Mouse (Mus musculus) urinary bladder, postnatal 10 days (tissue): ENCODE measurements around the gene Tmem116.

Experiments used
- DNase-seq: peaks from one replicate; pipeline ENCODE4 v3.0.0; 2022; ENCODE audit warnings: low spot score

Gene Tmem116

DNA sequence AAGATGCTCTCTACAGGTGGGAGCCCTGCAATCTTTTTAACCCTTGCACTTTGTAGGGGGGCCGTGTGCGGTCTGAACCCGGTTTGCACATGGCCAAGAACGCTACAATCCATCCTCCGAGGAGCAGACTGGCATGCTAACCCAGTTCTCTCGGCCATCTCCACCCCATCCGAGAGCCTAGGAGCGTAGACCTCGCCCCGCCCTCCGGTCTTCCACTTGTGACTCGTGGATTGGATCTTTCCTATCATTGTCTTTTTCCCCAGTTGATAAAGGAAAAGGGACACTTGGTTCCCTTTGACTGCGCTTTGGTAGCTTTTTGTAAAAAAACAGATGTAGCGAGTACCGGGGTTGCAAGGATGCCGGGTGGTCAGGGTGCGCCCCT is at the start of gene Tmem116:
Gene Tmem116, plus strand, starts transcription at position 250 of the 382 bp plus-strand sequence.
- no peak for DNase-seq

DNA sequence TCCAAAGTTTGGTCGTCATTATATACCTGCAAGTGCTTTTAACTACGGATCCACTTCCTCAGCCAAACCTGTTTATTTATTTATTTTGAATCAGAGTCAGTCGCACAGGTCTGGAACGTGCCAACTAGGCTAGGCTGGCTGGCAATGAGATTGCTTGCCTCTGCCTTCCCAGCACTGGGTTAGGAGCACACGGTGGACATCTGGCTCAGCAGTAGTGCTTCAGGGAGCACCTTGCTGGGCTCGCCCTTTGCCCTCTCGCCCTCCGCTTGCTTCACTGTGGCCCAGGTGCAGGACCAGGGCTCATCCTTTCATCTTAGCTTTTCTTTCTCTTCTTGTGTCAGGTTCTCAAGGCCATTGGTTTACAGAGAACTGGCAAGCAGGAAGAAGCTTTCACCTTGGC is 43.8 kb upstream of the Tmem116 start:
- no peak for DNase-seq

DNA sequence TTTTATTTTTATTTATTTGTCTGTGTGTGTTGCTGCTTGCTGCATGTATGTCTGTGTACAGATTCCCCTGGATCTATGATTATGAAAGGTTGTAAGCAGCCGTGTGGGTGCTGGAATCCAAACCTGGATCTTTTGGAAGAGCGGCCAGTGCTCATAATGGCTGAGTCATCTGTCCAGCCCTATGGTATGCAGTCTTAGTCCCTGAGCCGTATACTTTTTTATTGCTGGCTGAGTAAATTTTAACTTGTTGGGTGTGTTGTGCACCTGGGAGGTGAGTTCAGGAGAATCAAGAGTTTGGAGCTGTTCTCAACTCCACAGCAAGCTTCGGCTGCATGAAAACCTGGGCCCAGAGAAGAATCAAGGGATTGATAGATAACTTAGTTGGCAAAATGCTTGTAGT is 40.7 kb upstream of the Tmem116 start:
- no peak for DNase-seq

DNA sequence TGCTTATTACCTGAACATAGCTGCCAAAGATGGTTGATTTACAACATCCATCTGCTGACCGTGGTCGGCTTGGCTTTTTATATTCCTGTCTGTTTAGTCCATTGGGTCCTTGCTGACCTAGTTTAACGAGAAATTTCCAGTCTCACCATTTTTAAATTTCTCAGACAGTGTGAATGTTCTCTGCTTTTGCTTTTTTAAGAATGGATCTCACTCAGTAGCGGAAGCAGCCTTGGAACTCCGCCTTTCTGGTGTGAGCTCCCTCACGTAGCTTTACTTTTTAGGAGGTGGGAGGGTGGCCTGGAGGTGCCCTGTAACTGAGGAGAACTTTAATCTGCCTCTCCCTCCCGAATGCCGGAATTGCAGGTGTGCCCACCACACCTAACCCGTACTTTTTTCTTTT is 31.0 kb upstream of the Tmem116 start:
- DNase-seq, result no peak

DNA sequence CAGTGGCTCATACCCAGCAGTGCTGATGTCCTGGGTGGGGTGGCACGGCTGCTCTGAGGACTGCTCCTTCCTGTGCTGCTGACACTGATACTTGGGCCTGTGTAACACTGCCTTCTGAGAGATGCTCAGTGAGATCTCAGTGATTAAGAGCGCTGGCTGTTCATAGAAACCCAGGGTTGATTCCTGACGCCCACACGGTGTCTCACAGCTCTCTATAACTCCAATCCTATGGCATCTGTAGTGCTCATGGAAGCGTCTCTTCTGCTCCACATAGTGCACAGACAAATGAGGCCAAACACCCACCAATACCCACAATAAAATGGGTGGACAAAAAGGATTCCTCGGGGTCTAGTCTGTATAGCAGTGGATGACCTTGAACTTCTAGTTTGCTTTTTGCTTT is 28.9 kb upstream of the Tmem116 start:
- no peak for DNase-seq

DNA sequence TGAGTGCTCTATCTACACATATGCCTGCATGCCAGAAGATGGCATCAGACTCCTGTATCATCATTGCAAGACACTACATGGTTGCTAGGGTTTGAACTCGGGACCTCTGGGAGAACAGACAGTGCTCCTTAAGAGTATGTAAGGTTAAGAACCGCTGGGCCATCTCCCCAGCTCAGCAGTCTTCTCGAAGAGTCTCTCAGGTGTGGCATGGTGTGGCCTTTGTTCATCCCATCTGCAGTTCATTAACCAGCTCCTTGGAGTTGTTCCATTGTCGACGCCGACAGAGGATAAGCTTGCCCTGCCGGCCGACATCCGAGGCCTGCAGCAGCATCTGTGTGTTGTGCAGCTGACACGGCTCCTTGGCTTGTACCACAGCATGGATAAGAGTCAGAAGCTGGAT is 28.4 kb upstream of the Tmem116 start:
- no peak for DNase-seq

DNA sequence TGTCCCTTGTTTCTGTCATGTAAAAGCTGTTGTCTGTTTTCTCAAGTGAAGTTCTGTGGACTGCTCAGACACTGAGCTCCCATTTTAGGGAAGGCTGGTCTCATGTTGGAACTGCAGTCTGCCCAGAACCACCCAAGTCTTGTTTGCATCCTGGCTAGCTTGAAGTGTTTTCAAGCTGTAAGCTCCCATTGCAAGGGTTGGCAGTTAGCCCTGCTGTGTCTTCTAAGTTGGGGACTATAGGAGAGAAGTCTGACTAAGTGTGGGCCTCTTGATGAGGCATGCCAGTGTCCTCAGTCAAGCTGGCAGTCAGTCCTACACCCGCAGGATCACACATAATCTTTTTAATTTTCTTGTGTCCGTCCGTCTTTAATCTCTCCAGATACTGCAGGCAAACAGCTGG is 22.7 kb upstream of the Tmem116 start:
- DNase-seq, result no peak

DNA sequence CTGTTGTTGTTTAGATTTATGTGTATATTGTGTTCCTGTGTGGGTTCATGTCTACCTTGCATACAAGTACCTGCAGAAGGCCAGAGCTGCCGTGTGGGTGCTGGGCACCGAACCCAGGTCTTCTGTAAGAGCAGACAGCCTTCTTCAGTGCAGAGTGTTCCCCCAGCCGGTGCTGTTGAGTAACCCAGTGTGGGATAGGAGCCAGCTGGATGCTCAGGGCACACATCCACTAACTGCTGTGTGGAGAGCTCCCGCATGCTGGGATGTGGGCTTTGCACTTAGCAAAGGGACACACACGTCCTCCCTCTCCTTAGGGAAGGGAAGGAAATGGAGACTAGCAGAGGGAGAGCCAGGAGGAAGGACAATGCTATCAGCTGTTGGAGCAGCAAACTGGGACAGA is 13.6 kb upstream of the Tmem116 start:
- DNase-seq, result no peak

DNA sequence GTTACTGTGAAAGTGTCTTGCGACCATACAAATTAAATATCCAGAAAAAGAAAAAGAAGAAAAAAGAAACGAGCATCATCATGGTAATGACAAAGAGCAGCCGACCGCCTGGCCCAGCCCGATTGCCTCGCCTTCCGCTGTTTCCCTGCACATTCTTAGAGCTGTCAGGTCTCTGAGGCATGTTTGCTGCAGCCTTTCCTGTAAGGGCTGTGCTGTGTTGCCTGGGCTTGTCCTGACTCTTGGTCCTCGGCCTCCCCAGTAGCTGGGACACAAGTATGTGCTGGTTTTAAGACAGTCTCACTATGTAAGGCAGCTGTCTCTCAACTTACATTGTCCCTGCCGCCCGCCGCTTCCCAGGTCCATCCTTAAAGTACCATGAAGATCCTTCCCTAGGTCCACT is 12.9 kb upstream of the Tmem116 start:
- no peak for DNase-seq

DNA sequence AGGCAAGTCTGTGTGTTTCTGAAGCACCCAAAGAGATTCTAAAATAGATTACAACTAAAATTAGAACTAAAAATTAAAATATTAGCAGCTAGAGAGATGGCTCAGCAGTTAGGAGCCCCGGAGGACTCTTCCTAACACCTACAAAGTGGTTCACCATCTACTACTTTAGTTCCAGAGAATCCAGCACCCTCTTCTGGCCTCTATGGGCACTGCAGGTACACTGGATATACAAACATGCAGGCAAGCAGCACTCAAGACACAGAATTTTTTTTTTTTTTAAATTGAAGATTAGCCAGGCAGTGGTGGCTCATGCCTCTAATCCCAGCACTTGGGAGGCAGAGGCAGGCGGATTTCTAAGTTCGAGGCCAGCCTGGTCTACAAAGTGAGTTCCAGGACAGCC is 8.1 kb upstream of the Tmem116 start:
- DNase-seq, result no peak

DNA sequence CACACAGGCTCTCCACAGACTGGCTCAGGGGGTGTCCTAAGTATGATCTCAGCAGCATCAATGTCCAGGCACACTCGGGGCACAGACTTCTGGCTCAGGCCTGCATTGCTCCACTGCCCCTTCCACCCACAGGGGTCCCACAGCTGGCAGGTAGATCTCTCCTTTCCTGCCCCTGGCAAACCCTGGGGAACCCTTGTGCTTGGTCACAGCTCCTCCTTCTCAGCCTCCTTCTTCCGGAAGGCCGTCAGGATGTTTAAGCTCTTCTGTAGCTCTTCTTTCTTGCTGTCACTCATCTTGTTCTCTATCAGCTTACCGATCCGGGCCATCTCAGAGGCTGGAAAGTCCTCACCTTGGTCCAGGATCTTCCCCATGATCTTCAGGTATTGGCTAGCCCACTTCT is 6.8 kb upstream of the Tmem116 start:
- DNase-seq, result no peak

DNA sequence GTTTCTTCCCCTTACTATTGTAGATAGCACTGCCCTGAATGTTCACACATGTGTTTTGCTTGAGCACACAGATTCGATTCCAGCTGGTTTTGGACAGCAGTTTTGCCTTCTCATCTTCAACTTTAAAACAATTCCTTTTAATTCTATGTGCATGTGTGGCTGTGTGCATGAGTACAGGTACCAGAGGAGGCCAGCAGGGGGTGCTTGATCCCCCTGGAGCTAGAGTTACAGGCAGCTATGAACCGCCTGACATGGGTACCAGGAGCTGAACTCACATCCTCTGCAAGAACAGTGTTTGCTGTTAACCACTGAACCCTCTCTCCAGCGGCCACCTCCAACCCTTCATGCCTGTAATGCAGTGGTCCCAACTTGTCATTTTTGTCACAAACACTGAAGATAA is 3.2 kb upstream of the Tmem116 start:
- no peak for DNase-seq

DNA sequence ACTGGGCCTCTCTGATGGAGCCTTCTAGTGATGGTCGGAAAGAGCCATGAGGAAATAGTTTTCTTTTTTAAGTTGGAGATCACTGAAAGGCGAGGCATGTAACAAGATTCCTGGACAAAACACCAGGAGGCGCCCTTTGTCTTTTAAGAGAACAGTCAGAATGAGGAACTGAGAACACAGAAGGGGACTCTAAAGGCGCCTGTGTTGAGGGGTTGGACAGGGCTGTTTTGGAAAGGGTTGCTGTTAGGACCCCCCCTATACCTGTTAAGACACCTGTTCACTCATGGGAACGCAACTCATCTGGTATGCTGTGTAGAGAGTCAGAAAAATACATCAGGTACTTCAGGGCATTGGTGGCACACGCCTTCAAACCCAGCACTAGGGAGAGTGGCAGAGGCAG is 1.7 kb upstream of the Tmem116 start:
- no peak for DNase-seq

DNA sequence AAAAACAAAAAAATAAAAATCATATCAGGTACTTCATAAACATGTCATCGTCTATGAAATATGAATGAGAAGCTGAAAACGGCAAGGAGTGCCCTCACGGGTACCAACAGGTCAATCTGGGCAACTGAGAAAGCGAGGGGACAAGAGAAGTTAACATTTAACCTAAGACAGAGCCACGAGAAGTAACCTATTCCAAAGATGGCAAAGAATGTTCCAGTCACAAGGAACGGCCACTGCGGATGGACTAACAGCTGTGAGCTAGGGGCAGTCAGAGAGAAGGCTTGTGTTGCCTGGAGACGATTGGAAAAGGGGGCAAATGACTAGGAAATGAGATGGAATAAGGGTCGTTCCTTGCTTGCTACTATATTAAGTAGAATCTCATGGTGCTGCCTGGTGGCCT is 1.2 kb upstream of the Tmem116 start:
- no peak for DNase-seq

DNA sequence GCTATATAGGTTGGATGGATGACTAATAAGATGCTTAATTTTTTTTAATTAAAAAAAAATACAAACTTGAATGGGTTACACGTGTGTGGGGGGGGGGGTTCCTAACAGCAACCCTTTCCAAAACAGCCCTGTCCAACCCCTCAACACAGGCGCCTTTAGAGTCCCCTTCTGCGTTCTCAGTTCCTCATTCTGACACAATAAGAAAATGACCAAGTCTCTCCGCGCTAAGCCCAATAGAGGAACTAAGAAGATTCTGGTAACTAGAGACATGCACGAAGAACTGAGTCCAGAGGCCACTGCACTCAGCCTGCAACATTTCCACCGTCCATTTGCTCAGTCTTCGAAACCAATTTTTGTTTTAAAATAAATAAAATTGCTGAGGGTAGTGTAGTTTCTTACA is 490 bp upstream of the Tmem116 start:
- no peak for DNase-seq

DNA sequence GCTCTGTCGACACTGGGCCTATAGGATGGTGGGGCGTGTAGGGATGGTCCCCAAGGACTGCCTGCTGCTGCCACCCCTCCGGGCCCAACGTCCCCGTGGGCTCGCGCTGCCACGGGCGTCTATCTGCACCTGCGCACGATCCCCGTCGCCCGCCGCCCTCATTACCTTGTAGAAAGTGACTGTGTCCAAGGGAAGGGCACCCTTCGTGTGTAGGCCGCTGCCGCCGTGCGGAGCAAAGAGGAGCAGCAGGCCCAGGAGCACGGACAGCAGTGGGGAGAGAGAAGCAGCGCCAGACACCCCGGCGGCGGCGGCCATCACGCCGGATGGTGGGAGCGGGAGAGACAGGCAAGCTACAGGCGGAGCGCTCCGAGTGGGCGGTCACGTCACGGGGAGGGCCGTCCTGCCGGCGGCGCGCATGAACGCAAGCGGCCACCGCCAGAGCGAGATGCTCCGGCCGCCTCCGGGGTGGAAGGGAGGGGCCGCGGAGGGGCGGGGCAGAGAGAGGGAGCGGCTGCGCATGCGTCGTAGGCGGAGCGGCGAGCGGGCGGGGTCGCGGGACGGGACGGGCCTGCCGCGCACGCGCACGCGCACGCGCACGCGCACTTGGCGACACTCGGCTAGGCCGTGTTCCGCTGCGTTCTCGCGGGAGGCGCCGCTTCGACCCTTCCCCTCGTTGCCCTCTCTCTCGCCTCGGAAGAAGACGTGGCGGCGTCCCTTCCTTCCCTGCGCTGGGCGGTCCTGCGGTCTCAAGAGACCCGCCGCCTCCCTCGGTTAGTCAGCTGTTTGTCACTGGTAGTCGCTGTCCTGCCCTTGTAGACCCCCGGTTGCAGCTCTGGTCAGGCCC is 555 bp downstream of the Tmem116 start, which contains the start of gene Erp29:
Gene Erp29, minus strand, starts transcription at position 481 of the 844 bp plus-strand sequence.
- DNase-seq, result peak; percentile 97

DNA sequence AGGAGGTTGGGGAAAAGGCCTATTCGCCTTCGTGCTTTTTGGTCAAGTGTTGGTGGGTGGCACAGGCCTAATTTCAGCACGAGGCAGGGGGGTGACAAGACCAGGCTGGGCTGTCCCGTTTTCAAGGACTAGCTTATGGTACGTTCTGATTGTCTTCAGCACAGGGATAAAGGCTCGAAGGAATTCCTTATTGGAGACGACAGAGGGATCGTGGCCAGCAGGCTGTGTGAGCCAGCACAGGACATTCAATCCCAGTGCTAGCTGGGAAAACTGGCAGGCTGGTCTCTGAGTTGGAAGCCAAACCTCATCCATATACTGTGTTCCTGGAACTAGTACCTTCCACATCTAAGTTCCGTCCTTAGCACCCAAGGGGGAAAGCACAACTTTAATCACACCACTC is 1.2 kb downstream of the Tmem116 start:
- no peak for DNase-seq

DNA sequence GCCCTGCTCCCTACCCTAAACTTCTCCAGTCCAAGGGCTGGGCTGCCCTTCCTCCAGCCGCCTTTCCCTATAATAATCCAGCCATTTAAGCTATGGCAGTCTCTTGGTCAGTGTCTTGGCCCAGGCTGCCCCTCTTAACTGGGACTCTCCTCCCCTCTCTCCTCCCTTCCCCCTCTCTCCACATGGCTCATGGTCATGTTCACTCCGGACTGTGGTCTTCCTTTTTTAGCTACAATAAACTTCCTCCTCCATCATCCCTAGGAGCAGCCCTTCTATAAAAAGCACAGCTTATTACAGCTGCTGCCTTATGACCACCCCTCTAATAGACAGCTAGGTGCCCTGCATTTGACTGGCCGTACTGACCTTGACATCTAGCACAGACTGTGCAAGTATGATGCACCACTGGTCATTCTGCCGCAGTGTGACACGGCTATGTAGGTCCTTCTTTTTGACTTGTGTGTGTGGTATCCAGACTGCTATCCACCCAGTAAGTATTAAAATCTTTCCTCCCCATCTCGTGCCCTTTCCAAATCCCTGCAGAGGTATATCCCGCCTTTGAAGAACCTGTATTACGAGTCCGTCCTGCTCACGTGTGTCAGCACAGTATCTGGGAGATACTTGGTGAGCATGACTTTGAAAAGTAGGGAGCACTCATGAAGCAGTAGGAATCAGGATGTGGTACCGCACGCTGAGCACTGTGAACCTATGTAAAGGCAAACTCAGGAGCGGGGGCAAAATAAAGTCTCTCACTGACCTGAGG is 2.2 kb downstream of the Tmem116 start:
- no peak for DNase-seq

DNA sequence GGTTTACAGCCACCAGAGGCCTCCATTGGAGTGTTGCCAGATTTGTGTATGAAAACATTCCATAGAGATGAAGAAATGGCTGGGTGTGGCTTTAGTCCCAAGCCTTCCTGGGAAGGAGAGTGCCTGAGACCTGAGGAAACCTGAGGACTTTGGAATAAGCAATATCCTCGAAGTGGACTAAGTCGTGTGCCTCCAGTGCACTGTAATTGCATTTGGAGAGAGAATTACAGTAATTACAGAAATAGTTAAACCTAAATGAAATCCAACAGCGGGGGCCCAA is 2.8 kb downstream of the Tmem116 start:
- no peak for DNase-seq

DNA sequence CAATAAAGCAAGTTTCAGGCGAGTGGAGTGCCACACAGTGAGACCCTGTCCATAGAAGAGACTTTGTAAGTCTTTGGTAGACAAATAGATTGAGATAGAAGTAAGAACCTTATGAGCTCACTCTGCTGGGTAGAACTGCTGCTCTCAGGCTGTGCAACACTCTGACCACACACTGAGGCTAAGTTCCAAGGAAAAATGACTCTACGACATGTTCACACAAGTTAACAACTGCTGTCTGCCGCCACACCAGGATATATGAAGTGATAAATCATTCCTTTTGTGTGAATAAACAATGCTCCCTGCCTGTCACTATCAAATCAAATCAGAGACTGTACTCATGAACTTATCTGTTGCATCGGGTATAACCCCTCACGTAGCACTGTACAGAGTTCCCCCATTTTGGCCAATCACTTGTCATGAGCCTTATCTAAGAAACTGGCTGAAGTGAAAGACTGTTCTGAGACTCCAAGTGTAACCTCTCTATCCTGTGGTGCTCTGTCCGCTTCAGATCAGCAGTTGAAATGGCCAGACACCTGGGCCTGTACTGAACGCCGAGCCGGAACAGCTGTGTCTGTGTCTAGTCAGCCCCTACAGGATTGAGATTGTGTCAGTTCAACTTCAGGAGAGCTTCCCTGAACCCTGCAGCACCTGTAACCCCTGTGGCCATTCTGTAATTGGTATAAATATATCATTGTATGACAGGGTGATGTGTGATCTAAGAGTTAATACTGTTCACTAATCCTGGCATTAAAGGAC is 4.0 kb downstream of the Tmem116 start:
- no peak for DNase-seq

DNA sequence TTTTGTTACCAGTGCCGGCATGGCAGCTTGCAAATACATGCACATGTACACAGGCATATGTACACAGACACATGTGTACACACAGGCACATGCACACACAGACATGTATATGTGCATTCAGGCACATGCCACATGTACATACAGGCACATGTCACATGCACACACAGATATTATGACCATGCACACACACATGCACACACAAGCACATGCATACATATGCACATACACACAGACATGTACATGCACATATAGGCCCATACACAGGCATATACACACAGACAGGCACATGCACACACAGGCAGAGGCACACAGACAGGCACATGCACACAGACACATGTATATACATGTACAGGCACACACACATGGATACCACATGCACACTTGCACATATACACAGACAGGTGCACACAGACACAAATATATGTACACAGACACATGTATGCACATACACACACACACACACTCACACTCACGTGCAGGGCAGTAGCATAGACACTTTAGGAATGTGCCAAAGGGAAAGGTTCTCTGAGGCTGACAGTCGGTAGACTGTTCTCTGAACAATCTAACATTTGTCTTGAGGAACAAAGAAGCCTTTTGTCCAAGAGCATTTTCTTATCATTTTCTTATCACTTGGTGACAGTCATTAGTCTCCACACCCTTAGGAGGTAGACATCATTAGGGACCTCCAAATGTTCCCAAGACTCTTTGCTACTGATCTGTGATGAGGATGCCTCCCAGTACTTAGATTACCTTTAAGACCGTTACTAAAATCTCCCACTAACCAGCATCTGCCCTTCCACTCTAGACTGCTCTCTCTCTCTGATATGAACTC is 9.9 kb downstream of the Tmem116 start:
- DNase-seq, result no peak

DNA sequence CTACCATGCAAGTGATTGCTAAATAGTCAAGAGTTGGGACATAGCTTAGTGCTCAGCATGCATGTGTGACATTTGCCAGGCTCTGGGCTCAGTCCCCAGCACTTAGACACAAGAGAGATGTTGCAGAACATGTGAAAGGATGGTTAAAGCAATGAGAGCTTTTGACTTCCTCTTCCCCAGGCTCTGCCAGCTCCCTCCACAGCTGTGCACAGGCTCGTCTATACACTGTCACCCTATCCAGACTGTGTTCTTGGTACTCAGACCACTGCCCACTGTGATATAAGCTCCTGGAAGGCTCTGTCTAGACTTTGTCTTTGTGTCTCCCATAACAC is 10.4 kb downstream of the Tmem116 start:
- DNase-seq, result no peak
